Mouse (Mus musculus) testis, adult 2 months (tissue): ENCODE measurements around the gene Mcm3ap.

ENCODE experiments used
- CTCF ChIP-seq: fragments of 200-500 bp; IDR thresholded peaks from 2 replicates; pipeline ENCODE4 v1.5.1; 2012; ENCODE audit warnings: low read depth, mild to moderate bottlenecking, inconsistent platforms, low read length, moderate library complexity; ENCODE audit not compliant: control insufficient read depth, insufficient read depth, insufficient replicate concordance
- POLR2A ChIP-seq: fragments of 200-500 bp; IDR thresholded peaks from 2 replicates; pipeline ENCODE4 v1.6.1; 2012; ENCODE audit warnings: low read depth, mild to moderate bottlenecking, inconsistent platforms, low read length, moderate library complexity; ENCODE audit not compliant: control insufficient read depth

DNA sequence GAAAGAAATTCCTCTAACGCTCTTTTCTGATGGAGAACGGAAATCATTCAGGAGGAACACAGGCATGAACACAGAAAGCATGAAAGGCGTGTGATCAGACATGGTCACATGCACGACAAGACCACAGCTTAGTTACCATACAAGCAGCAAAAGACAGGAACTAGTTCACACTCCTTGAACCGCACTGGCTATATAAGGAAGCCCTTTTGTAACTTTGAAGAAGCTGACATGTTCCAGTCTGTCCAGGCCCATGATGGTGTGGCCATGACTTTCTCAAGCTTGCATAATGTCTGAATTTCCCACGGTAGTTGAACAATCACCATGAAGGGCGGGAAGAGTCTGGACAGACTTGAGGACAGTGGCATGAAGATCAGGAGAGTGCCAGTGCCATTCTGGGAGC, 43.1 kb upstream of the Mcm3ap start:
- TF ChIP-seq CTCF (no peak), POLR2A (no peak)
